Mouse (Mus musculus): ENCODE measurements at regions not wholly inside any gene's neighbourhood (a gene's known extent, or its start where the extent isn't known, plus 50 kb on each side); places are given as distances from the start of the nearest gene placed in this dataset.
A peak's percentile ranks its signal among the peaks of the same experiment; 100 is the strongest.

DNA sequence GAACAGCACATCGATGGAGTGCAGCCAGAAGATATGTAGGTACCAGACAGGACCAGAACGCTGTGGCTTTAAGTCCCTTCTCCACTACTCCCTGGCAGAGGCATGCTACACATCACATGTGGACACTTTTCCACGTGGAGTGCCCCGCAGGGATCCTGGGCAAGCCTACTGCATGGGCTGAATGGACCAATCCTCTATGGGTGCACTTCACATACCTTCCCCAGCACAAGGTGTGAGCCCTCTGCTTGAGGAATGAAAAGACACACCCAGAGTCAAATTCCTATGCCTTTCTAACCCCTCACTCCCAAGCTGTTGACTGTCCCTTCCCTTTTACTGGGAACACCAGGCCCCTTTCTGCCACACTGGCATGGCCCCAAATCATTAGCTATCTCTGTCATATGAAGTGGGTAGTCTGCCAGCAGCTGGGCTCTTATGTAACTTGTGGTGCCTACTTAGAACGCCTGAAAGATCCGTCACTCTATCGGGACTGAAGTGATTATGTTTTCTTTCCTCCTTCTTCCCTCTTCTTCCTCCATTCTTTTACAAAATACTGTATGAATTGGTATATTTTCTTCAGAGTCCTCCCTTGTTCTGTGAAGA is 191.9 kb upstream of the Msx2 start:
- H3K27ac ChIP-seq (ENCODE audit: control insufficient read depth, insufficient read depth, low read depth, low read length), result no peak overlapping the region
- H3K4me1 ChIP-seq (ENCODE audit: control insufficient read depth, insufficient read depth, low read length), result no peaks in the 10 kb centered on the region
- no peak for TF ChIP-seq CTCF (IDR thresholded peaks at IDR 0.05; ENCODE audit: control insufficient read depth, insufficient read depth, insufficient replicate concordance, low read depth, low read length)
- TF ChIP-seq POLR2A (IDR thresholded peaks at IDR 0.05; ENCODE audit: control insufficient read depth, low read depth, low read length), result no peak
- no peak overlapping the region for H3K4me3 ChIP-seq (ENCODE audit: control insufficient read depth, low read depth, low read length)
- no peaks in the 10 kb centered on the region for H3K27me3 ChIP-seq (ENCODE audit: control insufficient read depth, insufficient read depth, low read length)
- no peaks in the 10 kb centered on the region for H3K36me3 ChIP-seq (ENCODE audit: control insufficient read depth, insufficient read depth, low read length)

DNA sequence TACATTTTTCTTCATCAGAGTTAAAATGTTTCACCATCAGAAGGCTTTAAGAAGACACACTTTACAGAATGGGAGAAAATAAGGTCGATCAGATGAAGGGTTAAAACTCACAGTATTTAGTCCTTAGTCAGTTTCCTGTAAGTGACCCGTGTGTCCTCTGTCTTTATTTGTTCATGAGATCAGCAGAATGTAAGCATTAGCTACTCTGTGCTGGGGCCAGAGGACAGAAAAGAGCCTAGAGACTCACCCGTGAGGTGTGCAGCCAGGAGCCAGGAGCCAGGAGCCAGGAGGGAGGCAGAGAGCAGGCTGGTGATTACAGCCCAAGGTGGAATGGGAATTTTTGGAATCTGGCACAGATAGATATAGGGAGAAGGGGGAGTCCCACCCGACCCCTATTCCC is 180.0 kb upstream of the Msx2 start:
- no peaks in the 10 kb centered on the region for H3K27me3 ChIP-seq (ENCODE audit: control insufficient read depth, insufficient read depth, low read length)
- H3K4me3 ChIP-seq (ENCODE audit: control insufficient read depth, low read depth, low read length), result no peak overlapping the region
- peaks cover 3% of the 10 kb centered on the region for H3K4me1 ChIP-seq (ENCODE audit: control insufficient read depth, insufficient read depth, low read length)
- H3K27ac ChIP-seq (ENCODE audit: control insufficient read depth, insufficient read depth, low read depth, low read length), result no peak overlapping the region
- H3K36me3 ChIP-seq (ENCODE audit: control insufficient read depth, insufficient read depth, low read length), result no peaks in the 10 kb centered on the region
- TF ChIP-seq CTCF (IDR thresholded peaks at IDR 0.05; ENCODE audit: control insufficient read depth, insufficient read depth, insufficient replicate concordance, low read depth, low read length), result no peak
- TF ChIP-seq POLR2A (IDR thresholded peaks at IDR 0.05; ENCODE audit: control insufficient read depth, low read depth, low read length), result no peak

DNA sequence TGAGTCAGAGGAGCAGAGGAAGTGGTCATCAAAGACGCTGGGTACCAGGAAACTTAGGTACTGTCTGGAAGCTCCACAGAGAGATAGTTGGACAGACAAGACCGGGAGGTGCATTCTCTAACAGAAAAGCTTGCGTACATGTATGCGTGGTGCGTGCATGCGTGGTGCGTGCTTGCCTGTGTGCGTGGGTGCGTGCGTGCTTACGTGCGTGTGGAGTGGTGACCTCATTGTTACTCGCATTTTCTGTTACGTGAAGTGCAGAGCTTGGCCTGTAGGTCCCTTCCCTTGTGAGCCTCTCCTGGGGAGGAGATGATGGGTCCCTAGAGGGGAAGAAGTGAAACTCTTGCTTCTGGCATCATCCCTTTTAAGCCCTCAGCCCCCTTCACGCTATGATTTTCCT is 175.5 kb upstream of the Msx2 start:
- no peak for TF ChIP-seq CTCF (IDR thresholded peaks at IDR 0.05; ENCODE audit: control insufficient read depth, insufficient read depth, insufficient replicate concordance, low read depth, low read length)
- TF ChIP-seq POLR2A (IDR thresholded peaks at IDR 0.05; ENCODE audit: control insufficient read depth, low read depth, low read length), result peak; percentile 93; the same call in 1 of the 2 replicates
- peak overlapping the region; percentile 74 for H3K4me3 ChIP-seq (ENCODE audit: control insufficient read depth, low read depth, low read length)

DNA sequence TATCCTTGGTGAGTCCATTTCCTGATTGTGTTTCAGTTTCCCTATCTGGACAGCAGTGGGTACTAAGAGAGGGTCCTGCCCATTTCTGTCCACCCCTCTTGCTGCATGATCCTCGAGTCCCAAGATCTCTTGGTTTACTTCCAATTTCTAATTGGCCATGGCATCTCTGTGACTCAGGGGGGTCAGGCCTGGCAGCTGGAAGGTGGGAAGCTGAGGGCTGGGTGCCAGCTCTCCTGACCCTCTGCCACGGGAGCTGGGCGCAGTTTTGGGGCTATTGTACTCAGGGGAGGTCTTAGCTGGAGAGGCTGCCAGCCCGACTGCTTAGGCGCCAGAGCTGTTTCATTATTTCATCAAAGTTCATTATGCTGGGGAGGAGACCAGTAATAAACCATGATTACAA is 169.7 kb upstream of the Msx2 start:
- no peak overlapping the region for H3K4me3 ChIP-seq (ENCODE audit: control insufficient read depth, low read depth, low read length)
- no peak for TF ChIP-seq POLR2A (IDR thresholded peaks at IDR 0.05; ENCODE audit: control insufficient read depth, low read depth, low read length)
- no peak for TF ChIP-seq CTCF (IDR thresholded peaks at IDR 0.05; ENCODE audit: control insufficient read depth, insufficient read depth, insufficient replicate concordance, low read depth, low read length)
- H3K36me3 ChIP-seq (ENCODE audit: control insufficient read depth, insufficient read depth, low read length), result no peaks in the 10 kb centered on the region
- no peaks in the 10 kb centered on the region for H3K4me1 ChIP-seq (ENCODE audit: control insufficient read depth, insufficient read depth, low read length)
- no peak overlapping the region for H3K27ac ChIP-seq (ENCODE audit: control insufficient read depth, insufficient read depth, low read depth, low read length)
- H3K27me3 ChIP-seq (ENCODE audit: control insufficient read depth, insufficient read depth, low read length), result no peaks in the 10 kb centered on the region

More for the DNA sequence above, 175.5 kb upstream of the Msx2 start:
- peak overlapping the region; percentile 81 for H3K27ac ChIP-seq (ENCODE audit: control insufficient read depth, insufficient read depth, low read depth, low read length)
- no peaks in the 10 kb centered on the region for H3K36me3 ChIP-seq (ENCODE audit: control insufficient read depth, insufficient read depth, low read length)
- H3K27me3 ChIP-seq (ENCODE audit: control insufficient read depth, insufficient read depth, low read length), result no peaks in the 10 kb centered on the region
- H3K4me1 ChIP-seq (ENCODE audit: control insufficient read depth, insufficient read depth, low read length), result peaks cover 3% of the 10 kb centered on the region

DNA sequence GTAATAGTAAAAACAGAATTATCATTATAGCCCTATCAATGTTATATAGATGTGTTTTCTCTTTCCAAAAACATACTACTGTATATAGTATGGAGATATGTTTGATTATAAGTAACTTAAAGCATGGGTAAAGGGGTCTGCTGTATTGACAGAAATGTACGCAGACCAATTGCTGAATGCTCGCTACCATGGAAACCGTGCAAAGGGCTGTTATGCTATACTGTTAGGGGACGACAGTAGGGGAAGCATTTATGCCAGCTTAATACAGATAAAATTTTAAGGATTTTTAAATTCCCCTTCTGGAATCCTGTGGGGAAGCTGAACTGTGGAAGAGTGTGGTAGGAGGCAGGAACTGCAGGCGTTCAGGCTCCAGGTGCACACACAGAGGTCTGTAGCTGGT is 166.7 kb upstream of the Msx2 start:
- Histone ChIP-seq H3K4me3 (ENCODE audit: control insufficient read depth, low read depth, low read length) (no peak overlapping the region), H3K4me1 (ENCODE audit: control insufficient read depth, insufficient read depth, low read length) (no peaks in the 10 kb centered on the region), H3K36me3 (ENCODE audit: control insufficient read depth, insufficient read depth, low read length) (no peaks in the 10 kb centered on the region), H3K27me3 (ENCODE audit: control insufficient read depth, insufficient read depth, low read length) (no peaks in the 10 kb centered on the region), H3K27ac (ENCODE audit: control insufficient read depth, insufficient read depth, low read depth, low read length) (no peak overlapping the region)
- TF ChIP-seq CTCF (IDR thresholded peaks at IDR 0.05; ENCODE audit: control insufficient read depth, insufficient read depth, insufficient replicate concordance, low read depth, low read length) (no peak), POLR2A (IDR thresholded peaks at IDR 0.05; ENCODE audit: control insufficient read depth, low read depth, low read length) (no peak)

DNA sequence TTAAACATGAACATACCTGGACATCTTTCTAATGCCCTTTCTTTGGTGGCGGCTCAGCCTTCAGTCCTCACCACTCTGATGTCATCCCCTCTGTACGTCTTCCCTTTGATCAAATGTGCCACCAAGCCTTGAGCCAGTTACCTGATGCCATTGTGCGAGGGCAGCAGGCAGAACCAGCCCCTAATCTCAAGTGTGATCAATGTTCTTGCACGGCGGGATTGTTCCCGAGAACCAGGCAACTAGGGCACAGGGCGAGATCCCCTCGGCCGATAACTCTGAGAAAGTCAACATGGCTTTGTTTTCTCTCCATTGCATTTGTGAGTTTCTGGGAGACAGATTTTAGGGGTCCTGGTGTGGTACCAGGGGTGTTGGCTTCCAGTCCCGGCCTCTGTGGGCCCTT is 166.2 kb upstream of the Msx2 start:
- H3K27me3 ChIP-seq (ENCODE audit: control insufficient read depth, insufficient read depth, low read length), result no peaks in the 10 kb centered on the region
- no peak overlapping the region for H3K4me3 ChIP-seq (ENCODE audit: control insufficient read depth, low read depth, low read length)
- no peak overlapping the region for H3K27ac ChIP-seq (ENCODE audit: control insufficient read depth, insufficient read depth, low read depth, low read length)
- no peaks in the 10 kb centered on the region for H3K4me1 ChIP-seq (ENCODE audit: control insufficient read depth, insufficient read depth, low read length)
- TF ChIP-seq CTCF (IDR thresholded peaks at IDR 0.05; ENCODE audit: control insufficient read depth, insufficient read depth, insufficient replicate concordance, low read depth, low read length) (no peak), POLR2A (IDR thresholded peaks at IDR 0.05; ENCODE audit: control insufficient read depth, low read depth, low read length) (no peak)
- H3K36me3 ChIP-seq (ENCODE audit: control insufficient read depth, insufficient read depth, low read length), result no peaks in the 10 kb centered on the region

DNA sequence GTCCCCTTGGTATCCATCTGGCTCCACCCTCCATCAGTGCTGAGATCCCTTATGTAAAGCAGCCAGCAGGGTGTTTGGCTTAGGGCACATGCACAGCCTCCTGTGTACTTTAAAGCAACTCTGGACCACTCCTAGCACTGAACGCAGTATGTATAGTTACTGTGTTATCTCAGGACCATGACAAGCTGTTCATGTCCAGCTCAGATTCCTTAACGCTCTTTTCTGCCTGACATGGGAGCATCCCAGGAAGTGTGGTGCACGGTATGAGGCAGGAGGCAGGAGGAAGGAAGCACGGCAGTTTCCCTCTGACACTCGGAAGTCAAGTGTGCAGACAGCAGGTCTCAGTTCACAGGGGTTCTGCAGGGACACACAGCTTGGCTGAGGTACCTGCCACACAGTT is 163.1 kb upstream of the Msx2 start:
- Histone ChIP-seq H3K4me3 (ENCODE audit: control insufficient read depth, low read depth, low read length) (no peak overlapping the region), H3K27ac (ENCODE audit: control insufficient read depth, insufficient read depth, low read depth, low read length) (no peak overlapping the region), H3K36me3 (ENCODE audit: control insufficient read depth, insufficient read depth, low read length) (no peaks in the 10 kb centered on the region), H3K27me3 (ENCODE audit: control insufficient read depth, insufficient read depth, low read length) (no peaks in the 10 kb centered on the region), H3K4me1 (ENCODE audit: control insufficient read depth, insufficient read depth, low read length) (no peaks in the 10 kb centered on the region)
- TF ChIP-seq POLR2A (IDR thresholded peaks at IDR 0.05; ENCODE audit: control insufficient read depth, low read depth, low read length) (no peak), CTCF (IDR thresholded peaks at IDR 0.05; ENCODE audit: control insufficient read depth, insufficient read depth, insufficient replicate concordance, low read depth, low read length) (no peak)
